Comparison of ENCODE assay signal across 27 mouse cellular contexts in genomic region chr6:38969944-38970740, GRCm38 (mm10).
A peak's percentile ranks its signal among the peaks of the same experiment; 100 is the strongest.
DNase-seq lines count a peak whose midpoint lies in the region; ATAC-seq and TF ChIP-seq lines count a peak whose summit lies in the region.
"Had no signal": no experiment of that assay in that cellular context is flagged by ENCODE, and none has a peak within 500 bp of the region (broad histone marks: within the 10 kb centered on the region; RNA-seq: fewer than 3 reads in every experiment).

No protein-coding gene starts in this region.

- DNase-seq in liver, embryonic 13.5 days = no peak
- DNase-seq in liver, postnatal 0 days = no peak
- DNase-seq in hindbrain, embryonic 14.5 days (ENCODE audit: low spot score) = peak; percentile 49
- DNase-seq in hindbrain, postnatal 0 days (ENCODE audit: low spot score) = peak; percentile 54
- DNase-seq in right cerebral cortex, postnatal 36 days (ENCODE audit: low spot score in 2 of 2) = no peak
- DNase-seq: adrenal gland, postnatal 25 days; cerebellum, adult 2 months; cerebellum, postnatal 14 days; gastrocnemius, adult 2 months; heart, adult 2 months; heart, postnatal 10 days; kidney, adult 9 months; kidney, postnatal 10 days; layer of hippocampus, adult 9-11 months; lung, adult 2 months; lung, postnatal 10 days; retina, postnatal 1 day; right cerebral cortex, postnatal 14 days had no signal

- no peak for TF ChIP-seq EP300 in liver, postnatal 0 days (IDR thresholded peaks at IDR 0.05; ENCODE audit: low read depth)

- no peak for ATAC-seq in liver, embryonic 13.5 days (ENCODE audit: low read depth)
- ATAC-seq in liver, postnatal 0 days = no peak
- peak; percentile 80 for ATAC-seq in hindbrain, embryonic 14.5 days (ENCODE audit: low FRiP score)
- 0 out of 2 replicates have a peak, but pooled peaks have one; percentile 51 for ATAC-seq in hindbrain, postnatal 0 days
- ATAC-seq in neural tube, embryonic 14.5 days (ENCODE audit: low read depth) = peak; percentile 89
- ATAC-seq in intestine, embryonic 16.5 days = no peak
- ATAC-seq: CD4-positive, CD25-positive, alpha-beta regulatory T cell, adult 4 months; forebrain, embryonic 16.5 days; intestine, postnatal 0 days had no signal

- 65% methylated on average over 6 of the region's 6 CpGs for WGBS in liver, embryonic 13.5 days (ENCODE audit: insufficient replicate concordance)
- WGBS in liver, postnatal 0 days (ENCODE audit: insufficient replicate concordance) = 82% methylated on average over 6 of the region's 6 CpGs
- 48% methylated on average over 6 of the region's 6 CpGs for WGBS in hindbrain, embryonic 14.5 days
- WGBS in hindbrain, postnatal 0 days = 52% methylated on average over 6 of the region's 6 CpGs
- 40% methylated on average over 6 of the region's 6 CpGs for WGBS in neural tube, embryonic 14.5 days
- 79% methylated on average over 6 of the region's 6 CpGs for whole genome bisulfite sequencing in intestine, embryonic 16.5 days

- H3K4me3 ChIP-seq in liver, embryonic 13.5 days (replicated peaks) = no peak overlapping the region
- H3K4me3 ChIP-seq in liver, postnatal 0 days (ENCODE audit: low read depth, low read length) = no peak overlapping the region
- no peak overlapping the region for H3K4me3 ChIP-seq in hindbrain, embryonic 14.5 days (replicated peaks; ENCODE audit: low read length)
- H3K4me3 ChIP-seq in hindbrain, postnatal 0 days (ENCODE audit: low read length) = no peak overlapping the region
- no peak overlapping the region for H3K4me3 ChIP-seq in neural tube, embryonic 14.5 days (ENCODE audit: low read depth, low read length)
- H3K4me3 ChIP-seq in intestine, embryonic 16.5 days (ENCODE audit: low read length) = no peak overlapping the region
- H3K4me3 ChIP-seq: erythroblast, embryonic 14.5 days; gastrocnemius, adult 2 months; heart, adult 2 months; heart, embryonic 13.5 days; stomach, embryonic 15.5 days had no signal

- H3K9me3 ChIP-seq in liver, embryonic 13.5 days (replicated peaks) = no peaks in the 10 kb centered on the region
- no peaks in the 10 kb centered on the region for H3K9me3 ChIP-seq in liver, postnatal 0 days (ENCODE audit: low read length)
- no peaks in the 10 kb centered on the region for H3K9me3 ChIP-seq in hindbrain, embryonic 14.5 days (ENCODE audit: control insufficient read depth, low read length)
- H3K9me3 ChIP-seq in hindbrain, postnatal 0 days (ENCODE audit: low read length) = no peaks in the 10 kb centered on the region
- no peaks in the 10 kb centered on the region for H3K9me3 ChIP-seq in neural tube, embryonic 14.5 days (ENCODE audit: control insufficient read depth, low read length)
- H3K9me3 ChIP-seq in intestine, embryonic 16.5 days (ENCODE audit: control insufficient read depth, low read length) = no peaks in the 10 kb centered on the region
- H3K9me3 ChIP-seq: heart, embryonic 13.5 days; stomach, embryonic 15.5 days had no signal

- no peaks in the 10 kb centered on the region for H3K36me3 ChIP-seq in liver, embryonic 13.5 days
- H3K36me3 ChIP-seq in liver, postnatal 0 days (replicated peaks; ENCODE audit: insufficient read depth, low read length) = no peaks in the 10 kb centered on the region
- no peaks in the 10 kb centered on the region for H3K36me3 ChIP-seq in hindbrain, embryonic 14.5 days (replicated peaks; ENCODE audit: control insufficient read depth, insufficient read depth)
- H3K36me3 ChIP-seq in hindbrain, postnatal 0 days (ENCODE audit: insufficient read depth, low read length) = no peaks in the 10 kb centered on the region
- H3K36me3 ChIP-seq in neural tube, embryonic 14.5 days (ENCODE audit: control insufficient read depth, insufficient read depth, low read length) = no peaks in the 10 kb centered on the region
- H3K36me3 ChIP-seq in intestine, embryonic 16.5 days (ENCODE audit: control insufficient read depth, insufficient read depth, low read length) = no peaks in the 10 kb centered on the region
- H3K36me3 ChIP-seq: heart, embryonic 13.5 days; stomach, embryonic 15.5 days had no signal

- H3K27me3 ChIP-seq in liver, embryonic 13.5 days = no peaks in the 10 kb centered on the region
- no peaks in the 10 kb centered on the region for H3K27me3 ChIP-seq in liver, postnatal 0 days (ENCODE audit: insufficient read depth, low read length)
- no peaks in the 10 kb centered on the region for H3K27me3 ChIP-seq in hindbrain, embryonic 14.5 days (ENCODE audit: control insufficient read depth, insufficient read depth, low read length)
- H3K27me3 ChIP-seq in hindbrain, postnatal 0 days (ENCODE audit: insufficient read depth, low read length) = no peaks in the 10 kb centered on the region
- H3K27me3 ChIP-seq in neural tube, embryonic 14.5 days (ENCODE audit: control insufficient read depth, insufficient read depth, low read length) = no peaks in the 10 kb centered on the region
- H3K27me3 ChIP-seq in intestine, embryonic 16.5 days (replicated peaks; ENCODE audit: control insufficient read depth, insufficient read depth, low read length) = no peaks in the 10 kb centered on the region
- H3K27me3 ChIP-seq: heart, embryonic 13.5 days; stomach, embryonic 15.5 days had no signal

- H3K4me2 ChIP-seq in liver, embryonic 13.5 days = peak overlapping the region; percentile 13
- no peak overlapping the region for H3K4me2 ChIP-seq in liver, postnatal 0 days (ENCODE audit: low read depth, low read length)
- H3K4me2 ChIP-seq in hindbrain, embryonic 14.5 days (replicated peaks) = no peak overlapping the region
- H3K4me2 ChIP-seq in hindbrain, postnatal 0 days (ENCODE audit: low read depth, low read length) = no peak overlapping the region
- H3K4me2 ChIP-seq in neural tube, embryonic 14.5 days (ENCODE audit: low read depth, low read length) = no peak overlapping the region
- no peak overlapping the region for H3K4me2 ChIP-seq in intestine, embryonic 16.5 days (ENCODE audit: low read depth, low read length)
- H3K4me2 ChIP-seq: heart, embryonic 13.5 days; stomach, embryonic 15.5 days had no signal

- no peak for TF ChIP-seq CTCF in liver, postnatal 0 days (IDR thresholded peaks at IDR 0.05; ENCODE audit: low read depth)
- TF ChIP-seq CTCF in hindbrain, postnatal 0 days (IDR thresholded peaks at IDR 0.05; ENCODE audit: low read depth) = no peak

- H3K9ac ChIP-seq in liver, embryonic 13.5 days = no peak overlapping the region
- no peak overlapping the region for H3K9ac ChIP-seq in liver, postnatal 0 days (replicated peaks)
- no peak overlapping the region for H3K9ac ChIP-seq in hindbrain, embryonic 14.5 days
- no peak overlapping the region for H3K9ac ChIP-seq in hindbrain, postnatal 0 days (replicated peaks; ENCODE audit: low read length)
- H3K9ac ChIP-seq in neural tube, embryonic 14.5 days (replicated peaks; ENCODE audit: low read depth, low read length) = no peak overlapping the region
- no peak overlapping the region for H3K9ac ChIP-seq in intestine, embryonic 16.5 days (ENCODE audit: low read depth, low read length)
- H3K9ac ChIP-seq: heart, embryonic 13.5 days; stomach, embryonic 15.5 days had no signal

- H3K4me1 ChIP-seq in liver, embryonic 13.5 days (replicated peaks) = peaks cover 70% of the 10 kb centered on the region
- peaks cover 33% of the 10 kb centered on the region for H3K4me1 ChIP-seq in liver, postnatal 0 days (ENCODE audit: insufficient read depth)
- peaks cover 6% of the 10 kb centered on the region for H3K4me1 ChIP-seq in hindbrain, embryonic 14.5 days (replicated peaks; ENCODE audit: control insufficient read depth, insufficient read depth, low read length)
- no peaks in the 10 kb centered on the region for H3K4me1 ChIP-seq in hindbrain, postnatal 0 days (ENCODE audit: insufficient read depth, low read length)
- 0 out of 2 replicates have a peak, but pooled peaks cover 4% of the 10 kb centered on the region for H3K4me1 ChIP-seq in neural tube, embryonic 14.5 days (ENCODE audit: control insufficient read depth, insufficient read depth, low read length)
- 0 out of 2 replicates have a peak, but pooled peaks cover 4% of the 10 kb centered on the region for H3K4me1 ChIP-seq in intestine, embryonic 16.5 days (ENCODE audit: control insufficient read depth, insufficient read depth, low read length)
- H3K4me1 ChIP-seq: heart, embryonic 13.5 days; stomach, embryonic 15.5 days had no signal

- 0 out of 2 replicates have a peak overlapping the region, but pooled peaks have one; percentile 24 for H3K27ac ChIP-seq in liver, embryonic 13.5 days
- no peak overlapping the region for H3K27ac ChIP-seq in liver, postnatal 0 days (ENCODE audit: low read depth)
- peak overlapping the region; percentile 75 for H3K27ac ChIP-seq in hindbrain, embryonic 14.5 days
- H3K27ac ChIP-seq in hindbrain, postnatal 0 days = no peak overlapping the region
- H3K27ac ChIP-seq in neural tube, embryonic 14.5 days (ENCODE audit: low read depth, low read length) = peak overlapping the region; percentile 87
- H3K27ac ChIP-seq in intestine, embryonic 16.5 days (ENCODE audit: low read length) = no peak overlapping the region
- H3K27ac ChIP-seq: gastrocnemius, adult 2 months; heart, adult 2 months; heart, embryonic 13.5 days; macrophage; stomach, embryonic 15.5 days had no signal

Comparison
In these comparisons a context has a peak if more than half of its experiments do, and no peak if none do; other contexts are left out.
1. H3K27ac ChIP-seq: peak in liver, embryonic 13.5 days (single experiment), hindbrain, embryonic 14.5 days (single experiment) and neural tube, embryonic 14.5 days (single experiment); none in liver, postnatal 0 days (single experiment), hindbrain, postnatal 0 days (single experiment) and intestine, embryonic 16.5 days (single experiment).
2. ATAC-seq: peak in hindbrain, embryonic 14.5 days (single experiment), hindbrain, postnatal 0 days (single experiment) and neural tube, embryonic 14.5 days (single experiment); none in liver, embryonic 13.5 days (single experiment), liver, postnatal 0 days (single experiment) and intestine, embryonic 16.5 days (single experiment).
3. DNase-seq: peak in hindbrain, embryonic 14.5 days (single experiment) and hindbrain, postnatal 0 days (single experiment); none in liver, embryonic 13.5 days (single experiment), liver, postnatal 0 days (single experiment) and right cerebral cortex, postnatal 36 days (0 of 2).